Mouse (Mus musculus) cerebral cortex, adult 2 months (tissue): ENCODE measurements around the gene Btbd9.

Experiments
- WGBS: fragments of 180-500 bp; shearing (Covaris S2); methylation state at CpG from one replicate; pipeline ENCODE4 v1.1.7; 2018; 5-methylcytosine and 5-hydroxymethylcytosine counted together

Gene Btbd9

GRCm38 (mm10) chr17:30511399-30511798 is 64.9 kb downstream of the Btbd9 start:
- 84% methylated on average over 6 of the region's 6 CpGs for WGBS

- 70% methylated on average over 6 of the region's 6 CpGs for WGBS
These were observed 66.1 kb downstream of the Btbd9 start for GRCm38 (mm10) chr17:30510171-30510570.

- 86% methylated on average over 6 of the region's 6 CpGs for WGBS
These were observed 66.6 kb downstream of the Btbd9 start for GRCm38 (mm10) chr17:30509646-30510045.

GRCm38 (mm10) chr17:30507636-30508576 is 68.4 kb downstream of the Btbd9 start:
- WGBS: 63% methylated on average over 9 of the region's 9 CpGs

- WGBS: 41% methylated on average over 5 of the region's 5 CpGs
These were observed 69.4 kb downstream of the Btbd9 start for GRCm38 (mm10) chr17:30506916-30507315.

- 98% methylated on average over 11 of the region's 11 CpGs for WGBS
These were observed 76.7 kb downstream of the Btbd9 start for GRCm38 (mm10) chr17:30499541-30499940.

GRCm38 (mm10) chr17:30498779-30499178 is 77.5 kb downstream of the Btbd9 start:
- 94% methylated on average over 5 of the region's 5 CpGs for WGBS

GRCm38 (mm10) chr17:30498376-30498719 is 77.9 kb downstream of the Btbd9 start:
- WGBS: 64% methylated on average over 6 of the region's 6 CpGs

GRCm38 (mm10) chr17:30497525-30498375 is 78.5 kb downstream of the Btbd9 start:
- WGBS: 39% methylated on average over 11 of the region's 11 CpGs

- 81% methylated on average over 2 of the region's 2 CpGs for WGBS
These were observed 80.7 kb downstream of the Btbd9 start for GRCm38 (mm10) chr17:30495567-30495966.

GRCm38 (mm10) chr17:30495154-30495553 is 81.1 kb downstream of the Btbd9 start:
- 76% methylated on average over 2 of the region's 2 CpGs for WGBS

- 95% methylated on average over 6 of the region's 6 CpGs for WGBS
These were observed 82.8 kb downstream of the Btbd9 start for GRCm38 (mm10) chr17:30493481-30493880.

- WGBS: over 99% methylated on average over 5 of the region's 5 CpGs
These were observed 84.1 kb downstream of the Btbd9 start for GRCm38 (mm10) chr17:30492191-30492590.

GRCm38 (mm10) chr17:30491601-30492000 is 84.7 kb downstream of the Btbd9 start:
- WGBS: over 99% methylated on average over 8 of the region's 8 CpGs

GRCm38 (mm10) chr17:30490601-30491000 is 85.7 kb downstream of the Btbd9 start:
- WGBS: 96% methylated on average over 7 of the region's 7 CpGs

- 89% methylated on average over 5 of the region's 5 CpGs for WGBS
These were observed 86.2 kb downstream of the Btbd9 start for GRCm38 (mm10) chr17:30490086-30490485.

GRCm38 (mm10) chr17:30489629-30490028 is 86.7 kb downstream of the Btbd9 start:
- WGBS: 52% methylated on average over 7 of the region's 7 CpGs

GRCm38 (mm10) chr17:30487695-30488094 is 88.6 kb downstream of the Btbd9 start:
- 92% methylated on average over 5 of the region's 5 CpGs for WGBS

GRCm38 (mm10) chr17:30485067-30485854 is 91.0 kb downstream of the Btbd9 start:
- 89% methylated on average over 4 of the region's 4 CpGs for WGBS

- 87% methylated on average over 1 of the region's 1 CpGs for WGBS
These were observed 91.7 kb downstream of the Btbd9 start for GRCm38 (mm10) chr17:30484446-30485066.

GRCm38 (mm10) chr17:30481766-30482165 is 94.5 kb downstream of the Btbd9 start:
- 80% methylated on average over 6 of the region's 6 CpGs for WGBS
